Mouse (Mus musculus) urinary bladder, postnatal 4 days (tissue): ENCODE results near the gene Atrx.
A peak's percentile ranks its signal among the peaks of the same experiment; 100 is the strongest.

Experiments
- DNase-seq, 2 experiments: peaks; one replicate each; pipeline ENCODE4 v3.0.0; 2021 to 2022; ENCODE audit warnings: low spot score in 2 of 2

Atrx gene

GRCm38 (mm10) chrX:105767932-105768331, 161.3 kb downstream of the Atrx start:
- no peak for DNase-seq

- no peak for DNase-seq
These were observed 161.9 kb downstream of the Atrx start for GRCm38 (mm10) chrX:105767177-105767764.

GRCm38 (mm10) chrX:105766013-105766412, 163.2 kb downstream of the Atrx start:
- DNase-seq = no peak

DNA sequence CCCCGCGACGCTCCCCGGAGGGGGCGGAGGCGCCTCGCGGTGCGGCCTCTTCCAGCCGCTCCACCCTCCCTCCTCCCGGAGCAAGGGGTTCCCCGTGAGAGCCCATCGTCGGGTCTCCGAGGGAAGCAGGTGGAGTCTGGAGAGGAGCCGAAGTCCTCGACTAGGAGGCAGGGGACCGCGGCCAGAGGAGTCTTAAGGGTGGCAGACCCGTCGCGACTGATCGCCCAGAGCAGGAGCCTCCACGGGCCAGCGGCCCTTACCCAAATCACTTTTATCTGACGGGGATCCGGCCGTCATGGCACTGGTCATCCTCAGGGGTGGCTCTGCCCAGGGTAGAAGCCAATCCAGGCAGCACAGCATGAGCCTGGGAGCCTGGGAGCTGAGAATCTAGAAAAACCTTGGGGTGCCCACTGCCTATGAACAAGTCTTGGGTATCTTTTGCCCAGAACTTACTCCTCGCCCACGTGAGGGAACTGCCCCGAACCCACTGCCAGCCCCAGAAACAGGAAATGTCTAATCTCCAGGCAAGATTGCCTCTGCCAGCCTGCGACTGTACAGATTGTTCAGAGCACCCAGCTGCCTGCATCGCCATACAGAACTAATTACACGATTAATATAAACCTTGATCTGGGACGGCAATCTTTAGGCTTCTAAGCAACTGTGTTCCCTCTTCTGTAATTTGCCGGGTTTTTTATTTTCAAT, 164.0 kb downstream of the Atrx start:
- no peak for DNase-seq

DNA sequence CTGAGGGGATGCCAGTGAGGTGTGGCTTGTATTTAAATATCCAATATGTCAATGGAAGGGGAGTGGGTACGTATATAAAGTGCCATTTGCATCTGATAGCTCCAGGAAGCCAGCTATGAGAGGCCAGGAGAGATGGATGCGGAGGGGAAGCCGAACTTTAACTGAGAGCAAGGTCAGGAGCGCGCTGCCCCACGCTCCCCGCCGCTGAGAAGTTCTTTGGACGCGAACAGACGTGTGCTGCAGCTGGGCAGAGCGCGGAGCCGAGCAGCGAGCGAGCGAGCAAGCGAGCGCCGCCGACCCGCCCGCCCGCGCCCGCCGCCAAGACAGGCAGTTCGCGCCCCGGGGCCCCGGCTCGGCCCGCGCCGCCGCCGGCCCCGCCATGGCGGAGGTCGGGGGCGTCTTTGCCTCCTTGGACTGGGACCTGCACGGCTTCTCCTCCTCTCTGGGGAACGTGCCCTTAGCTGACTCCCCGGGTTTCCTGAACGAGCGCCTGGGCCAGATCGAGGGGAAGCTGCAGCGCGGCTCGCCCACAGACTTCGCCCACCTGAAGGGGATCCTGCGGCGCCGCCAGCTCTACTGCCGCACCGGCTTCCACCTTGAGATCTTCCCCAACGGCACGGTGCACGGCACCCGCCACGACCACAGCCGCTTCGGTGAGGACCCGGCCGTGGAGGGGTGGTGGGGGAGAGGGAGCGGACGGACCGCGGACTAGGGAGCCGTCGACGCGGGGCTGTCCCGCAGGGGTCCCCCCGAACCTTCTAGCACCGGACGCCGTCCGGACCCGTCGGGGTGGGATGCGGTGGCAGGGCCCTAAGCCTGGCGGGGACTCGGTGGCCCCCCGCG, 164.8 kb downstream of the Atrx start, which contains the start of gene Fgf16:
Fgf16 (plus strand) TSS at position 118 of the 843 bp plus-strand sequence.
- no peak for DNase-seq

DNA sequence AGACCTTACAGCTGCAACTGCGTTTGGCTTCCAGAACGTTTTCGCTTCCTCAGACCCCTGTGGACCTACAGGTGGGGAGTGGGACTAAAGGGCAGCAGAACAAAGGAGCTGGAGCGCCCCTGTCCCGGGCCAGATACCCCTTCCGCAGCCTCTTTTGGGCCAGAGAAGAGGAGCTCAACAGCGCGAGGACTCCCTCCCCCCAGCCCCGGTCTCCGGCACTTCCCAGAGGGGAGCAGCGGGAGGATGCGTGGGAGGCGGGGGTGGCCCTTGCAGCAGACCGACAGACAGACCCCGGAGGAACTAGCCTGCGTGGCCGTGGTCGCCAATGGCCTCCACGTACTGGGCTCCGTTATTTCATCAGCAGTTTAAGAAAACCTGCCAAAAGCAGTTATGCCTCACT, 165.6 kb downstream of the Atrx start:
- DNase-seq = peak; percentile 18 to 61

DNA sequence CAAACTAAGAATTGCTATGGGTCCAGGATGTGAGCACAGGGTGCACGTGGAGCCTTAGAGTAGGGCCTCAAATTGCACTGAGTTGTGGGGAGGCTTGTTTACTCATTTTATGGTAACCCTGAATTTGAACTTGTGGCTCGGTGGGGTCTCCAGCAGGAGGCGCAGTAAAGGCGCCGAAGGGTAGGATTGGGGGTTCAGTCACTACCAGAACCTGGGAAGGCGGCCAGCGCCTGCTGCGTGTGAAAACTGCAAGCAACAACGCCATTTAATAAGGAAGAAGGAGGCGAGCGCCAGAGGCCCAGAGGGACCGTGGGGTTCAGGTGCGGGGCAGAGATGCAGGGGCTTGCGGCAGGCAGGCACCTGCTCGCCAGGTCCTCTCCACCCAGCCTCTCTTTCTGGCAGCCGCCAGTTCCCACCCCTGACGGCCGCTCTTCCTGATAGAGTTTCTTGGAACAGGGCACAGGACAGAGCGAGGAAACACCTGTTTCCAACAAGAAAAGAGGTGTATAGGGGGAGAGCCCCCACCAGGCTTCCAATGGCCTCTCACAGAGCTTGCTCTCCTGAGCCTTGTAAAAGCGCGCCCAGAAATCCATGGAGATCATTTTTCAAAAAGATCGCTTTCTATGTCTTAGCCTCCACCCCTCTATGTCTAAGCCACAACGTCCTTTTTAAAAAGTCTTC, 166.2 kb downstream of the Atrx start:
- peak in 1 of 2 experiments; percentile 60 for DNase-seq
